ENCODE assay signal across 9 mouse cellular contexts in genomic region chr11:7144369-7144768, GRCm38 (mm10). TPM values are rescaled to one million over a fixed set of nuclear protein-coding genes. Genes with fewer than 3 reads are reported as not detected.
DNase-seq lines count a peak whose midpoint lies in the region; ATAC-seq and TF ChIP-seq lines count a peak whose summit lies in the region.
"Had no signal": no experiment of that assay in that cellular context is flagged by ENCODE, and none has a peak within 500 bp of the region (broad histone marks: within the 10 kb centered on the region; RNA-seq: fewer than 3 reads in every experiment).

No protein-coding gene starts in this region.

- 89% methylated on average over 11 of the region's 11 CpGs for WGBS in forebrain, postnatal 0 days
- 91% methylated on average over 11 of the region's 11 CpGs for WGBS in forebrain, embryonic 13.5 days
- WGBS in liver, postnatal 0 days (ENCODE audit: insufficient replicate concordance), result 76% methylated on average over 11 of the region's 11 CpGs
- WGBS in heart, embryonic 11.5 days (ENCODE audit: insufficient replicate concordance), result 80% methylated on average over 11 of the region's 11 CpGs

- 0 out of 2 replicates have a peak, but pooled peaks cover 9% of the 10 kb centered on the region for H3K36me3 ChIP-seq in forebrain, postnatal 0 days (ENCODE audit: insufficient read depth)
- no peaks in the 10 kb centered on the region for H3K36me3 ChIP-seq in forebrain, embryonic 13.5 days (ENCODE audit: poor library complexity, severe bottlenecking)
- no peaks in the 10 kb centered on the region for H3K36me3 ChIP-seq in liver, postnatal 0 days (replicated peaks; ENCODE audit: insufficient read depth, low read length)
- H3K36me3 ChIP-seq in heart, embryonic 11.5 days (ENCODE audit: control insufficient read depth, insufficient read depth, low read length), result no peaks in the 10 kb centered on the region

- no peaks in the 10 kb centered on the region for H3K4me1 ChIP-seq in forebrain, postnatal 0 days (ENCODE audit: insufficient read depth)
- no peaks in the 10 kb centered on the region for H3K4me1 ChIP-seq in forebrain, embryonic 13.5 days
- H3K4me1 ChIP-seq in liver, postnatal 0 days (ENCODE audit: insufficient read depth), result peaks cover 8% of the 10 kb centered on the region
- peaks cover 6% of the 10 kb centered on the region for H3K4me1 ChIP-seq in heart, embryonic 11.5 days (ENCODE audit: control insufficient read depth, insufficient read depth, low read length)

- H3K9ac ChIP-seq in forebrain, postnatal 0 days, result no peak overlapping the region
- H3K9ac ChIP-seq in forebrain, embryonic 13.5 days, result no peak overlapping the region
- H3K9ac ChIP-seq in liver, postnatal 0 days (replicated peaks), result no peak overlapping the region
- no peak overlapping the region for H3K9ac ChIP-seq in heart, embryonic 11.5 days (ENCODE audit: low read depth, low read length)

- no peak for ATAC-seq in forebrain, postnatal 0 days
- ATAC-seq in forebrain, embryonic 13.5 days, result no peak
- ATAC-seq in liver, postnatal 0 days, result no peak
- ATAC-seq in heart, embryonic 11.5 days (replicated peaks; ENCODE audit: insufficient number of reproducible peaks, low FRiP score, low TSS enrichment), result no peak

- H3K4me3 ChIP-seq in forebrain, postnatal 0 days (ENCODE audit: low read depth, low read length), result no peak overlapping the region
- H3K4me3 ChIP-seq in forebrain, embryonic 13.5 days, result no peak overlapping the region
- no peak overlapping the region for H3K4me3 ChIP-seq in liver, postnatal 0 days (ENCODE audit: low read depth, low read length)
- no peak overlapping the region for H3K4me3 ChIP-seq in heart, embryonic 11.5 days (ENCODE audit: low read depth, low read length)

- TF ChIP-seq EP300 in liver, postnatal 0 days (IDR thresholded peaks at IDR 0.05; ENCODE audit: low read depth), result no peak

- no peaks in the 10 kb centered on the region for H3K27me3 ChIP-seq in forebrain, postnatal 0 days (ENCODE audit: insufficient read depth, low read length)
- H3K27me3 ChIP-seq in forebrain, embryonic 13.5 days, result no peaks in the 10 kb centered on the region
- no peaks in the 10 kb centered on the region for H3K27me3 ChIP-seq in liver, postnatal 0 days (ENCODE audit: insufficient read depth, low read length)
- no peaks in the 10 kb centered on the region for H3K27me3 ChIP-seq in heart, embryonic 11.5 days (ENCODE audit: control insufficient read depth, insufficient read depth, low read length)

- no peaks in the 10 kb centered on the region for H3K9me3 ChIP-seq in forebrain, postnatal 0 days (ENCODE audit: low read length)
- H3K9me3 ChIP-seq in forebrain, embryonic 13.5 days (replicated peaks), result no peaks in the 10 kb centered on the region
- no peaks in the 10 kb centered on the region for H3K9me3 ChIP-seq in liver, postnatal 0 days (ENCODE audit: low read length)
- H3K9me3 ChIP-seq in heart, embryonic 11.5 days (replicated peaks; ENCODE audit: control insufficient read depth, low read length), result no peaks in the 10 kb centered on the region

- DNase-seq in forebrain, postnatal 0 days, result no peak
- peak; percentile 5 for DNase-seq in 416B (ENCODE audit: low read depth)
- peak; percentile 51 to 61 for DNase-seq in cerebellum, postnatal 14 days
- DNase-seq in liver, postnatal 0 days, result peak; percentile 57
- DNase-seq in left cerebral cortex, postnatal 25 days (ENCODE audit: low spot score in 2 of 2), result no peak
- no peak for DNase-seq in heart, postnatal 4 days

- TF ChIP-seq CTCF in forebrain, postnatal 0 days (IDR thresholded peaks at IDR 0.05; ENCODE audit: low read depth), result peak; percentile 42
- TF ChIP-seq CTCF in liver, postnatal 0 days (IDR thresholded peaks at IDR 0.05; ENCODE audit: low read depth), result peak; percentile 64

- no peak overlapping the region for H3K27ac ChIP-seq in forebrain, postnatal 0 days (ENCODE audit: low read depth, low read length)
- no peak overlapping the region for H3K27ac ChIP-seq in forebrain, embryonic 13.5 days
- peak overlapping the region; percentile 82 for H3K27ac ChIP-seq in liver, postnatal 0 days (ENCODE audit: low read depth)
- no peak overlapping the region for H3K27ac ChIP-seq in heart, embryonic 11.5 days (ENCODE audit: low read depth, low read length)

- H3K4me2 ChIP-seq in forebrain, postnatal 0 days (ENCODE audit: low read depth), result no peak overlapping the region
- no peak overlapping the region for H3K4me2 ChIP-seq in forebrain, embryonic 13.5 days
- H3K4me2 ChIP-seq in liver, postnatal 0 days (ENCODE audit: low read depth, low read length), result no peak overlapping the region
- H3K4me2 ChIP-seq in heart, embryonic 11.5 days, result no peak overlapping the region

- intact Hi-C loops in left cerebral cortex, postnatal 25 days (cut with DNase I), result loop anchor here (5.0 to 10.0 kb wide), 2 partner anchors 240 to 487 kb away; partner anchors contain the start of gene Ramp3

RNA-seq across cellular contexts. Expression of gene Gm11985, which starts 44.0 kb away (rescaled TPM):
- total RNA-seq in forebrain, postnatal 0 days (2014; rRNA removed), result not detected in 2 replicates
- not detected in 2 replicates for polyA plus RNA-seq in forebrain, postnatal 0 days (2015; fragmentation: Nextera tagmentation; extraction: Ambion mirVana)
- polyA plus RNA-seq in forebrain, embryonic 13.5 days (2015; fragmentation: Nextera tagmentation; extraction: Ambion mirVana), result not detected in 2 replicates
- 0.11 TPM in 2 replicates for polyA plus RNA-seq in liver, postnatal 0 days (2015; fragmentation: Nextera tagmentation; extraction: Ambion mirVana)
- not detected in 2 replicates for polyA plus RNA-seq in heart, embryonic 11.5 days (2014; fragmentation: Nextera tagmentation; extraction: Ambion mirVana)
- not detected for total RNA-seq in left cerebral cortex, postnatal 25 days (2021)
- total RNA-seq in heart, postnatal 4 days (2021), result not detected
- total RNA-seq: layer of hippocampus, adult 18-20 months had no signal

RNA-seq across cellular contexts. Expression of gene Igfbp1, which starts 53.2 kb away (rescaled TPM):
- total RNA-seq in forebrain, postnatal 0 days (2014; rRNA removed), result not detected in 2 replicates
- not detected in 2 replicates for polyA plus RNA-seq in forebrain, postnatal 0 days (2015; fragmentation: Nextera tagmentation; extraction: Ambion mirVana)
- polyA plus RNA-seq in forebrain, embryonic 13.5 days (2015; fragmentation: Nextera tagmentation; extraction: Ambion mirVana), result 0.18 and 0.30 TPM in 2 replicates
- 1,301 and 1,767 TPM in 2 replicates for polyA plus RNA-seq in liver, postnatal 0 days (2015; fragmentation: Nextera tagmentation; extraction: Ambion mirVana)
- polyA plus RNA-seq in heart, embryonic 11.5 days (2014; fragmentation: Nextera tagmentation; extraction: Ambion mirVana), result 0.27 TPM in 1 of 2 replicates, not detected in the other
- total RNA-seq in left cerebral cortex, postnatal 25 days (2021), result not detected
- total RNA-seq in heart, postnatal 4 days (2021), result not detected
- total RNA-seq: layer of hippocampus, adult 18-20 months had no signal

Comparison
In these comparisons a context has a peak if more than half of its experiments do, and no peak if none do; other contexts are left out.
1. DNase-seq: peak in 416B (single experiment), cerebellum, postnatal 14 days (2 of 2) and liver, postnatal 0 days (single experiment); none in forebrain, postnatal 0 days (single experiment), left cerebral cortex, postnatal 25 days (0 of 2) and heart, postnatal 4 days (single experiment).
2. RNA of gene Igfbp1, which starts 53.2 kb away (polyA plus RNA-seq): 1,301 to 1,767 TPM in liver, postnatal 0 days; 0.27 TPM in heart, embryonic 11.5 days, 0.18 to 0.30 TPM in forebrain, embryonic 13.5 days and not detected in forebrain, postnatal 0 days; every median in the first group is over 100 times any median in the second.